Mouse (Mus musculus) CH12.LX (cell line): Measurements from ENCODE around the gene Ece2. TPM values are rescaled to one million over a fixed set of nuclear protein-coding genes. Genes with fewer than 3 reads are reported as not detected.

Experiments used
- DNase-seq: peaks from one replicate; pipeline ENCODE4 v3.0.0-alpha.2; 2013; ENCODE audit errors: extremely low read depth
- H3K27ac ChIP-seq: 2 replicates; pipeline ENCODE4 v1.5.1; 2012; ENCODE audit warnings: low read depth, mild to moderate bottlenecking, control low read depth, moderate library complexity; ENCODE audit not compliant: insufficient read depth
- H3K27me3 ChIP-seq: replicated peaks from 2 replicates; pipeline ENCODE3; 2012; ENCODE audit warnings: inconsistent platforms
- H3K36me3 ChIP-seq, 2 experiments: replicated peaks in 1 of 2; 2 replicates each; pipeline versions ENCODE3 to v1.6.1; 2012; ENCODE audit warnings: inconsistent platforms in 1 of 2, low read length in 1 of 2, mild to moderate bottlenecking in 1 of 2, mixed read lengths in 1 of 2, moderate library complexity in 1 of 2; ENCODE audit not compliant: control insufficient read depth in 1 of 2, insufficient read depth in 1 of 2
- H3K4me1 ChIP-seq, 2 experiments: 2 replicates each; pipeline ENCODE4 v1.6.1; 2012; ENCODE audit warnings: inconsistent platforms in 1 of 2, moderate library complexity in 1 of 2; ENCODE audit not compliant: insufficient read depth in 2 of 2, control insufficient read depth in 1 of 2
- H3K4me2 ChIP-seq: 2 replicates; pipeline ENCODE4 v1.6.1; 2012; ENCODE audit warnings: low read depth, mild to moderate bottlenecking, control low read depth; ENCODE audit not compliant: poor library complexity, insufficient read depth, severe bottlenecking
- H3K4me3 ChIP-seq, 3 experiments: fragments of 150-350 bp in 1 of 3; sonication (generic) in 1 of 3; replicated peaks in 1 of 3; 2 replicates each; pipeline versions ENCODE3 to v1.5.1; 2011 to 2012; ENCODE audit warnings: low read depth in 2 of 3, low read length in 2 of 3, mild to moderate bottlenecking in 2 of 3, moderate library complexity in 2 of 3, control low read depth in 1 of 3, improper control_type of control experiment in 1 of 3, inconsistent platforms in 1 of 3, mixed read lengths in 1 of 3; ENCODE audit not compliant: poor library complexity in 1 of 3
- H3K79me2 ChIP-seq: replicated peaks from 2 replicates; pipeline ENCODE4 v1.6.1; 2012; ENCODE audit warnings: mild to moderate bottlenecking, moderate library complexity; ENCODE audit not compliant: control insufficient read depth, poor library complexity, insufficient read depth, severe bottlenecking; ENCODE audit errors: extremely low read depth
- H3K9ac ChIP-seq: 2 replicates; pipeline ENCODE4 v1.6.1; 2012; ENCODE audit warnings: low read depth, mild to moderate bottlenecking, control low read depth, moderate library complexity; ENCODE audit not compliant: insufficient read depth
- H3K9me3 ChIP-seq: replicated peaks from 2 replicates; pipeline ENCODE3; 2012; ENCODE audit warnings: low read length, inconsistent platforms, mixed read lengths
- CTCF ChIP-seq, 2 experiments: IDR thresholded peaks in 1 of 2; conservative IDR thresholded peaks in 1 of 2; 2 replicates each; pipeline ENCODE4 v1.5.1; 2011 to 2012; ENCODE audit warnings: low read depth in 2 of 2, low read length in 2 of 2, improper control_type of control experiment in 1 of 2, inconsistent platforms in 1 of 2, mild to moderate bottlenecking in 1 of 2, moderate library complexity in 1 of 2
- E2F4 ChIP-seq: IDR thresholded peaks from 2 replicates; pipeline ENCODE4 v1.6.1; 2011; ENCODE audit warnings: low read depth, low read length, improper control_type of control experiment; ENCODE audit not compliant: insufficient replicate concordance
- ETS1 ChIP-seq: conservative IDR thresholded peaks from 2 replicates; pipeline ENCODE4 v1.6.1; 2012; ENCODE audit warnings: low read depth, mild to moderate bottlenecking, inconsistent platforms, low read length, improper control_type of control experiment, moderate library complexity
- GABPA ChIP-seq: IDR thresholded peaks from 2 replicates; pipeline ENCODE4 v1.6.1; 2012; ENCODE audit warnings: low read depth, low read length, improper control_type of control experiment, inconsistent platforms; ENCODE audit not compliant: insufficient replicate concordance
- HCFC1 ChIP-seq: IDR thresholded peaks from 2 replicates; pipeline ENCODE4 v1.6.1; 2012; ENCODE audit warnings: low read depth, mild to moderate bottlenecking, inconsistent platforms, low read length, improper control_type of control experiment
- JUND ChIP-seq: conservative IDR thresholded peaks from 2 replicates; pipeline ENCODE4 v1.6.1; 2011; ENCODE audit warnings: low read depth, low read length, improper control_type of control experiment
- KAT2A ChIP-seq: IDR thresholded peaks from 2 replicates; pipeline ENCODE4 v1.6.1; 2012; ENCODE audit warnings: low read length, improper control_type of control experiment, inconsistent platforms; ENCODE audit not compliant: insufficient replicate concordance
- MAFK ChIP-seq: IDR thresholded peaks from 2 replicates; pipeline ENCODE4 v1.6.1; 2011; ENCODE audit warnings: low read length, improper control_type of control experiment; ENCODE audit not compliant: insufficient replicate concordance
- MAZ ChIP-seq: IDR thresholded peaks from 2 replicates; pipeline ENCODE4 v1.6.1; 2012; ENCODE audit warnings: low read depth, mild to moderate bottlenecking, inconsistent platforms, low read length, improper control_type of control experiment, moderate library complexity
- MEF2A ChIP-seq: IDR thresholded peaks from 2 replicates; pipeline ENCODE4 v1.6.1; 2014; ENCODE audit warnings: low read depth, mild to moderate bottlenecking, inconsistent platforms, low read length, improper control_type of control experiment, borderline replicate concordance
- NELFE ChIP-seq: IDR thresholded peaks from 2 replicates; pipeline ENCODE4 v1.6.1; 2011; ENCODE audit warnings: low read depth, low read length, improper control_type of control experiment
- PAX5 ChIP-seq: IDR thresholded peaks from 2 replicates; pipeline ENCODE4 v1.6.1; 2012; ENCODE audit warnings: low read length, inconsistent platforms, mixed read lengths
- POLR2A ChIP-seq: IDR thresholded peaks from 2 replicates; pipeline ENCODE4 v1.6.1; 2011; ENCODE audit warnings: low read depth, mild to moderate bottlenecking, improper control_type of control experiment, low read length
- RAD21 ChIP-seq: IDR thresholded peaks from 2 replicates; pipeline ENCODE4 v1.6.1; 2011; ENCODE audit warnings: low read depth, mild to moderate bottlenecking, low read length, improper control_type of control experiment, moderate library complexity
- RCOR1 ChIP-seq: conservative IDR thresholded peaks from 2 replicates; pipeline ENCODE4 v1.6.1; 2012; ENCODE audit warnings: low read depth, mild to moderate bottlenecking, inconsistent platforms, low read length, improper control_type of control experiment
- USF1 ChIP-seq: IDR thresholded peaks from 2 replicates; pipeline ENCODE4 v1.6.1; 2014; ENCODE audit warnings: low read depth, mild to moderate bottlenecking, inconsistent platforms, low read length, improper control_type of control experiment
- USF2 ChIP-seq: conservative IDR thresholded peaks from 2 replicates; pipeline ENCODE4 v1.6.1; 2011; ENCODE audit warnings: low read depth, low read length, improper control_type of control experiment
- ZC3H11A ChIP-seq: IDR thresholded peaks from 2 replicates; pipeline ENCODE4 v1.6.1; 2012; ENCODE audit warnings: low read depth, mild to moderate bottlenecking, inconsistent platforms, low read length, improper control_type of control experiment
- ZKSCAN1 ChIP-seq: IDR thresholded peaks from 2 replicates; pipeline ENCODE4 v1.6.1; 2012; ENCODE audit warnings: low read depth, inconsistent platforms, low read length, improper control_type of control experiment, borderline replicate concordance
- ZMIZ1 ChIP-seq: IDR thresholded peaks from 2 replicates; pipeline ENCODE4 v1.6.1; 2012; ENCODE audit warnings: low read depth, mild to moderate bottlenecking, inconsistent platforms, low read length, improper control_type of control experiment
- dilution Hi-C: fragments of 300-500 bp; cut with MboI; formaldehyde crosslinking; loops from 2 replicates; pipeline ENCODE4 v1.14.3; 2020; ENCODE audit warnings: low sequenced_read_pairs; ENCODE audit not compliant: extremely low pct_unique_long_range_greater_than_20kb, extremely low pct_ligation_motif_present
- in situ Hi-C: fragments of 300-500 bp; cut with MboI; formaldehyde crosslinking; loops from 3 replicates; pipeline ENCODE4 v1.14.3; 2019; ENCODE audit warnings: low sequenced_read_pairs, low pct_ligation_motif_present, low pct_unique_long_range_greater_than_20kb, mixed read lengths
- polyA plus RNA-seq: library from polyadenylated mRNA; unstranded; fragments of >175 nt; gene quantifications from 2 replicates; pipeline ENCODE4 v1.2.1, GENCODE M21; 2012; ENCODE audit warnings: low read depth; ENCODE audit not compliant: insufficient read length
- total RNA-seq, 2 experiments: library from RNA; depleted of rRNA; stranded (reverse); fragments of 300-350 nt in 1 of 2; fragments of >200 nt in 1 of 2; gene quantifications; 2 replicates each; pipeline ENCODE4 v1.2.3; 2012 to 2014

The Ece2 gene
- total and polyA plus RNA-seq, 3 experiments, result 0.17 to 0.34 (median 0.26) TPM

DNA sequence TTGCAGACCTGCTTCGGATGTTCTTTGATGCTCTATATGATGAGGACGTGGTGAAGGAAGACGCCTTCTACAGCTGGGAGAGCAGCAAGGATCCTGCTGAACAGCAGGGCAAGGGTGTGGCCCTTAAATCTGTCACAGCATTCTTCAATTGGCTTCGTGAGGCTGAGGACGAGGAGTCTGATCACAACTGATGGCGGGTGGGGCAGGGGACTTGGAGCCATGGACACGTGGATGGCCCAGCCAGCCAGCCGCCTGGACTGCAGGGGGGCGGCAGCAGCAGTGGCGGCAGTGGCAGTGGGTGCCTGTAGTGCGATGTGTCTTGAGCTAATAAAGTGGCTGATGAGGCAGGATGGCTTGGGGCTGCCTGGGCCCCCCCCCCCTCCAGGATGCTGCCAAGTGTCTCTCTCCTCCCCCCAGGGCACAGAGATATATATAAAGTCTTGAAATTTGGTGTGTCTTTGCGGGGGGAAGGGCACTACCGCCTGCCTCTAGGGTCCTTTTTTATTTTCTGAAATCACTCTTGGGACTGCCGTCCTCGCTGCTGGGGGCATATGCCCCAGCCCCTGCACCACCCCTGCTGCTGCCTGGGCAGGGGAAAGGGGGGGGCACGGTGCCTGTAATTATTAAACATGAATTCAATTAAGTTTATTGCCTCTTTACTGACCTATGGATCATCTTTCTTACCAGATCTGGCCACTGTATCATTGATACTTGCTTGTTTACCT is 62.8 kb downstream of the Ece2 start:
- in situ Hi-C loops, result no loop called here
- Histone ChIP-seq H3K4me3 (no peak overlapping the region), H3K79me2 (no peaks in the 10 kb centered on the region), H3K4me2 (no peak overlapping the region), H3K9me3 (no peaks in the 10 kb centered on the region), H3K36me3 (peaks cover 47 to 71% of the 10 kb centered on the region in 2 experiments), H3K27me3 (no peaks in the 10 kb centered on the region), H3K9ac (no peak overlapping the region), H3K4me1 (peaks cover 0 to 33% of the 10 kb centered on the region in 2 experiments; a peak in 2 of 4 replicates), H3K27ac (no peak overlapping the region)
- dilution Hi-C loops, result no loop called here
- TF ChIP-seq MAZ (0 out of 2 replicates have a peak, but pooled peaks have one; percentile 3), POLR2A (peak; percentile 33; the same call in 1 of the 2 replicates), RAD21 (no peak)
- no peak for DNase-seq

DNA sequence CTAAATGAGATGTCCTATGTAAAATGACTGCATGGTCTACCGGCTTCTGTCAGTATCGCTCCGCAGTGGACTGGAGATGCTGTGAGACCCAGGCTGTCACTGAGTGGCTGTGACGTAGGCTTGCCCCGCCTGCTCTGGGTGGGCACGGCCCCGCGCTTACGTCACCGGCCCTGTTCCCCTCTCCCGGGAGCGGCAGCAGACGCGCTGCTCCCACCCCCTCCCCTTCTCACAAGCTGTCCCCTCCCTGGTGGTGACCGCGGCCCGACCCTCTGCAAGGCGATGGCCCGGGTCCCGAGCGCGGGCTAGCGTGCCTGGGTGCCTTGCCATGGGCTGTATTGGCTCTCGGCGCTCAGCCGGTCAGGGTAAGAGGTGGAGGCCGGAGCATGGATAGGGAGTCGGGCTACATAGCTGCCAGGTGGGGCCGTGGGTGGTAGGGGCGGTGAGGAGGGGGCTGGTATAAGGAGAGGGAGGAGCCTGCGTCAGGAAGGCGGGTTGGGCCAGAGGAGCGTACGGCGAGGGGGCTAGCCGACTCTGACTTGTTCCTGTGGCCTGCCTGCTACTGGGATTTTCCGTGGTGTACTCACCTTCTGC is 63.6 kb downstream of the Ece2 start, which contains the start of gene Fam131a:
TSS of gene Fam131a (plus strand) at position 131 of the 591 bp plus-strand sequence.
- TF ChIP-seq POLR2A (peak; percentile 54; the same call in 1 of the 2 replicates), JUND (no peak)
- Histone ChIP-seq H3K4me2 (no peak within 1 kb of the TSS), H3K9me3 (no peaks in the 10 kb centered on the region), H3K27me3 (no peaks in the 10 kb centered on the region), H3K27ac (no peak within 1 kb of the TSS), H3K4me1 (peaks cover 0 to 33% of the 10 kb centered on the region in 2 experiments; a peak in 2 of 4 replicates), H3K9ac (no peak within 1 kb of the TSS), H3K4me3 (peak within 1 kb of the TSS; percentile 26 to 48 (median 31)), H3K36me3 (peaks cover 39 to 63% of the 10 kb centered on the region in 2 experiments), H3K79me2 (no peaks in the 10 kb centered on the region)
- in situ Hi-C loops, result no loop called here
- dilution Hi-C loops, result no loop called here
- DNase-seq, result peak; percentile 73

DNA sequence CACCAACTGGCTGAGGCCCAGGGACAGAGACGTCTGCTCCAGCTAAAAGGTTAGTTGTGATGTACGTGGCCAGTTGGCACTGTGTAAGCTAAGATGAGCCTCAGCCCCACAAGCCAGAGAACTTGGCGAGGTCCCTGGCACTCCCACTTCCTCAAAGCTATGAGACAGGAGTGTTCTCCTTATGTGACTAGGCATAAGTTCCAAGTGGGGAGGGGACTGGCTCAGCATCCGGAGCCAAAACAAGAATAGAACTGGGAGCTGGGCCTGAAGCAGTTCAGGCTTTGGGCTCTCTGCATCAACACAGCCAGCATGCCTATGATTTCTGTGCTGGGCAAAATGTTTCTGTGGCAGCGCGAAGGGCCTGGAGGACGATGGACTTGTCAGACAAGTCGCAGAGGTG is 65.2 kb downstream of the Ece2 start:
- H3K4me3 ChIP-seq, result no peak overlapping the region
- TF ChIP-seq MAFK (no peak), NELFE (no peak), HCFC1 (no peak), GABPA (no peak), MAZ (no peak), RAD21 (no peak), ZKSCAN1 (no peak), PAX5 (no peak), ZC3H11A (no peak), POLR2A (no peak), E2F4 (no peak), ZMIZ1 (no peak), USF2 (no peak), CTCF (conservative IDR thresholded peaks at IDR 0.05 in 1 of 2, IDR thresholded peaks at IDR 0.05 in 1 of 2; ENCODE audit: low read depth in 2 of 2, low read length in 2 of 2) (no peak), KAT2A (no peak), RCOR1 (no peak), JUND (no peak), USF1 (no peak), ETS1 (no peak), MEF2A (no peak)
- TF ChIP-seq, all 38 proteins: peak for 0
- in situ Hi-C loops (no loop called here), dilution Hi-C loops (no loop called here)
- no peaks in the 10 kb centered on the region for H3K27me3 ChIP-seq
- no peak overlapping the region for H3K27ac ChIP-seq
- no peak for DNase-seq
- H3K36me3 ChIP-seq, result peaks cover 23 to 60% of the 10 kb centered on the region in 2 experiments
- H3K4me2 ChIP-seq, result no peak overlapping the region
- no peaks in the 10 kb centered on the region for H3K79me2 ChIP-seq
- peaks cover 0 to 35% of the 10 kb centered on the region in 2 experiments; a peak in 2 of 4 replicates for H3K4me1 ChIP-seq
- H3K9ac ChIP-seq, result no peak overlapping the region
- H3K9me3 ChIP-seq, result no peaks in the 10 kb centered on the region
